Mouse (Mus musculus) heart, embryonic 13.5 days (tissue): ENCODE measurements around the gene Tenm4. TPM values are rescaled to one million over a fixed set of nuclear protein-coding genes. Genes with fewer than 3 reads are reported as not detected.

Experiments
- ATAC-seq: fragments of 200-750 bp; cut with Nextera tagmentation; 2 replicates; pipeline ENCODE4 v1.8.0; 2017; ENCODE audit warnings: moderate TSS enrichment; ENCODE audit not compliant: insufficient number of reproducible peaks, low FRiP score, low TSS enrichment; ENCODE audit errors: extremely low read depth
- H3K27ac ChIP-seq: fragments of 300-500 bp; sonication (generic); replicated peaks from 2 replicates; pipeline ENCODE4 v1.5.1; 2015; ENCODE audit warnings: moderate library complexity, mild to moderate bottlenecking, inconsistent platforms
- H3K27me3 ChIP-seq: fragments of 300-500 bp; sonication (generic); replicated peaks from 2 replicates; pipeline ENCODE4 v1.6.1; 2015; ENCODE audit warnings: mild to moderate bottlenecking, inconsistent platforms
- H3K36me3 ChIP-seq: fragments of 300-500 bp; sonication (generic); 2 replicates; pipeline ENCODE4 v1.6.1; 2015; ENCODE audit warnings: mild to moderate bottlenecking, inconsistent platforms
- H3K4me1 ChIP-seq: fragments of 300-500 bp; sonication (generic); 2 replicates; pipeline ENCODE4 v1.6.1; 2015; ENCODE audit warnings: inconsistent platforms
- H3K4me2 ChIP-seq: fragments of 300-500 bp; sonication (generic); 2 replicates; pipeline ENCODE4 v1.6.1; 2015; ENCODE audit warnings: inconsistent platforms, mild to moderate bottlenecking, moderate library complexity
- H3K4me3 ChIP-seq: fragments of 300-500 bp; sonication (generic); 2 replicates; pipeline ENCODE4 v1.5.1; 2015; ENCODE audit warnings: moderate library complexity, mild to moderate bottlenecking, inconsistent platforms
- H3K9ac ChIP-seq: fragments of 300-500 bp; sonication (generic); 2 replicates; pipeline ENCODE4 v1.6.1; 2015; ENCODE audit warnings: inconsistent platforms, mild to moderate bottlenecking, moderate library complexity
- H3K9me3 ChIP-seq: fragments of 300-500 bp; sonication (generic); 2 replicates; pipeline ENCODE4 v1.6.1; 2016; ENCODE audit warnings: inconsistent platforms
- WGBS: fragments of 180-500 bp; shearing (Covaris S2); methylation state at CpG from one replicate; pipeline ENCODE4 v1.1.7; 2015; ENCODE audit warnings: mixed read lengths; 5-methylcytosine and 5-hydroxymethylcytosine counted together
- polyA plus RNA-seq: library from polyadenylated mRNA; unstranded; fragments of >200 nt; fragmentation: Nextera tagmentation; extraction: Ambion mirVana; gene quantifications from 2 replicates; pipeline ENCODE4 v1.2.1, GENCODE M21; 2015

Tenm4 gene
- polyA plus RNA-seq, 1 experiment from 2014 or later, result 10.5 TPM

DNA sequence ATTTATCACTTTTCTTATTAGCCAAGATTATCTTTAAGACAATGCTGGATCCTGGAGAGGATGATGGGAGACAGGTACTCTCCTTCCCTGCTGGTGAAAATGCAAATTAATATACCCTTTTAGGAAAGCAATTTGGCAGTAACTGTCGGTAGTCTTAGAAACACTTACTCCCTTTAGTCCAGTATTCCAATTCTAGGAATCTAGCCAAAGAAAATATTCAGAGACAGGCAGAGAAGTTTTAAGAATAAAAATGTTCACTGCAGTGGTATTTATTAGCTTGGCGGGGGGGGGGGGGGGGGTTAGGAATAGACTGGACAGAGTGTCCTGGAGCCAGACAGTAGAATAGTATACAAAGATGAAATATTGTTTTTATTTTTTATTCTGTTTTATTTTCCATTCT, 48.3 kb downstream of the Tenm4 start:
- Histone ChIP-seq H3K4me2 (no peak overlapping the region), H3K9me3 (no peaks in the 10 kb centered on the region), H3K4me1 (no peaks in the 10 kb centered on the region), H3K9ac (no peak overlapping the region), H3K4me3 (no peak overlapping the region), H3K27ac (no peak overlapping the region), H3K36me3 (no peaks in the 10 kb centered on the region), H3K27me3 (peaks cover 19% of the 10 kb centered on the region)
- ATAC-seq, result no peak
- 57% methylated on average over 2 of the region's 2 CpGs for WGBS

DNA sequence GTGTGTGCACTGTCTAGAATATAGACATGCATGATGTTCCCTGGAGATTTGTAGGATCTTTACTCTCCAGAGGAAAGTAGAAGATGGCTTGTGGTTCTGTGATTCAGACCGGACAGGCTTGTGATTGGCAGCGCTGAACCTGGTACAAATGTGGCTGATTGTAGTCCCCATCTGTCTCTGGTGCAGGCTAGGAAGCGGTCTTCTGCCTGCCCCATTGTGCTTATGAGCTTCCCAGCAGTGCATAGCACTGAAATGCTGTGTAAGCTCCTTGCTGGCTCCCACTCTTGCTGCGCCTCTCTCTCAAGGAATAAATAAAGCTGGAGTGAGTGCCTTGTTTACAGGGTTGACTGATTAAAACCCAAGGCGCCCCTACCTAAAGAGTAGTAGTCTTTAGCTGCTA, 49.6 kb downstream of the Tenm4 start:
- no peak overlapping the region for H3K4me2 ChIP-seq
- H3K9ac ChIP-seq, result no peak overlapping the region
- 66% methylated on average over 5 of the region's 5 CpGs for WGBS
- no peak overlapping the region for H3K4me3 ChIP-seq
- no peaks in the 10 kb centered on the region for H3K9me3 ChIP-seq
- ATAC-seq, result no peak
- no peak overlapping the region for H3K27ac ChIP-seq
- no peaks in the 10 kb centered on the region for H3K4me1 ChIP-seq
- no peaks in the 10 kb centered on the region for H3K36me3 ChIP-seq
- H3K27me3 ChIP-seq, result peaks cover 6% of the 10 kb centered on the region; the same call in 1 of the 2 replicates

DNA sequence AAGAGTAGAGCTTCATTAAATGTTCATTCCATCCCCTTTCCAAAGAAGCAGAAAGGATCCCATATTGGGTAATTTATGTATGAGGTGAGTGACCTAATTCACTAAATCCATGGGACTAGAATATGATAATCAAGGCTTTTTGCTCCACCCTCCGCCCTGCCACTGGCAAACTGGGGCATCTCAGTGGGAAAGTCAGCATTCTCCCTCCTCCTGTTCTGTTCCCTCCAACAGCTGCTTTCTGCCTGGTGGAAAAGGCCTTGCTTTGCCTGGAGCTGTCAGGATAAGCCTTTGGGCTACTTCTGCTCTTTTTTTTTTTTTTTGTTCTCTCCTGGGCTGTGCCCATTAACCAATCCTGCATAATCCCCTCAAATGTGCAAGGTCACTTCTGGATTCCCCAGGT, 51.5 kb downstream of the Tenm4 start:
- Histone ChIP-seq H3K4me3 (no peak overlapping the region), H3K27me3 (no peaks in the 10 kb centered on the region; the same call in 1 of the 2 replicates), H3K27ac (no peak overlapping the region), H3K9me3 (no peaks in the 10 kb centered on the region), H3K4me2 (no peak overlapping the region), H3K4me1 (no peaks in the 10 kb centered on the region), H3K36me3 (no peaks in the 10 kb centered on the region), H3K9ac (no peak overlapping the region)
- ATAC-seq, result no peak
- 65% methylated on average over 1 of the region's 1 CpGs for WGBS

DNA sequence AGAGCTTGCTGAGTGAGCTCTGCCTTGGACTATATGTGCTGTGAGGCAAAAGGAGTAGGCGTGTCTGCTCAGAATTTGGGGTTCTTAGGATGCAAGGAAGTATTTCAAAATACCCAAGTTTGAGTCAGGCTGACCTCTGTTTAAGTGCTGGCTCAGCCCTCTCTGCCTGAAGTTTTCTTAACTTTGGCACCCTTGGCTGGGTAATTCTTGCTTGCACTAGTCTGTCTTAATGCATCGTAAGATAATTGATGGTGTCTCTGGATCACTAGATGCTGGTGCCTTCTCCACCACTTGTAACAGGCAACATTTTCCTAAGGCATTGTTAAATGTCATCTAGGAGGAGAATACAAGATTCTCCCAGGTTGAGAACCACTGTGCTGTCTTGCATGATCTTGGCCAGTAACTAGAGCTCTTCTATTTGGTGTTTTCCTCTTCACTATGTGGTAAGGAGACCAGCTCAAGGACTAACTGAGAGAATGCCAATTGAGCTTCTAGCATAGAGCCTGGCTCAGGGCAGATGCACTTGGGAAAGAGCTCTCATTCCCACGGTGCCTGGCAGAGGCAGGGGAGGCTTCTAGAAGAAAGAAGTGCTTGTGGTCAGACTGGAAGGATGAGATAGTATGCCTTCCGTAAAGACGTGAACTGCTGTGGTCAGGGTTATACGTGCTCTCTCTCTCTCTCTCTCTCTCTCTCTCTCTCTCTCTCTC, 57.7 kb downstream of the Tenm4 start:
- Histone ChIP-seq H3K4me2 (no peak overlapping the region), H3K36me3 (no peaks in the 10 kb centered on the region), H3K27ac (no peak overlapping the region), H3K4me3 (no peak overlapping the region), H3K9ac (no peak overlapping the region), H3K27me3 (no peaks in the 10 kb centered on the region), H3K4me1 (peaks cover 25% of the 10 kb centered on the region), H3K9me3 (no peaks in the 10 kb centered on the region)
- 77% methylated on average over 6 of the region's 6 CpGs for WGBS
- no peak for ATAC-seq

DNA sequence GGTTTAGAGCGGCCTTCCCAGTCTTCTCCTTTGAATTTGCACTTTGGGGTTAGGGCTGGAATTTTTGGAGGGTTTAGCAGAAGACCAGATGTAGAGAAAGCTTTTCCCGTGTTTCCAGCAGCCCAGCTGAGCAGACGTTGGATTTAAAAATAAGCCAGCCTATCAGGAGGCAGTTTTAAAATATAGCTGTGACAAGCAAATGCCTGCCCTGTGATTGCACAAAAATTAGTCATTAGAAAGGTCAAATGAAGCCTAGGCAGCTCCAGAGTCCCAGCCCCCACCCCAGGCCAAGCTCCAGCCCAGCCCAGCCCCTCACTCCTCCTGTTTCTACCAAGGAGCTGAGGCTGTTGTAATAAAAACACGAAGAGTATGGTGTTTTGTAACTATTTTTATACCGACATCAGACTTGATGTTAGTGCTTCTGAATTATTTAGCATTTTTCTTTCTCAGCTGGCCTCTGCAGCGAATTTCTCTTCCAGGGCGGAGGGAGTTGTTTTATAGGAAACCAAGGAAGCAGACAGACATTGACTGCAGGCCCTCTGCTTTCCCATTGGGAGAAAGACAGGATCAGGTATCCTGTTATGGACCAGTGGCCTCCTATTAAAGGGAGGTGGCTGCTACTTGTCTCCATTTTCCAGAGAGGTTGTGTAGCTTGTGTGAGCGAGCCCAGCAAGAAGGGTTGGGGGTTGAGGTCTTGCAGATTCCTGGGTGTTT, 59.1 kb downstream of the Tenm4 start:
- Histone ChIP-seq H3K27ac (peak overlapping the region; percentile 29), H3K27me3 (no peaks in the 10 kb centered on the region), H3K4me3 (no peak overlapping the region), H3K4me2 (peak overlapping the region; percentile 24), H3K9me3 (no peaks in the 10 kb centered on the region), H3K36me3 (no peaks in the 10 kb centered on the region), H3K9ac (no peak overlapping the region), H3K4me1 (peaks cover 25% of the 10 kb centered on the region)
- WGBS, result 66% methylated on average over 8 of the region's 8 CpGs
- no peak for ATAC-seq

DNA sequence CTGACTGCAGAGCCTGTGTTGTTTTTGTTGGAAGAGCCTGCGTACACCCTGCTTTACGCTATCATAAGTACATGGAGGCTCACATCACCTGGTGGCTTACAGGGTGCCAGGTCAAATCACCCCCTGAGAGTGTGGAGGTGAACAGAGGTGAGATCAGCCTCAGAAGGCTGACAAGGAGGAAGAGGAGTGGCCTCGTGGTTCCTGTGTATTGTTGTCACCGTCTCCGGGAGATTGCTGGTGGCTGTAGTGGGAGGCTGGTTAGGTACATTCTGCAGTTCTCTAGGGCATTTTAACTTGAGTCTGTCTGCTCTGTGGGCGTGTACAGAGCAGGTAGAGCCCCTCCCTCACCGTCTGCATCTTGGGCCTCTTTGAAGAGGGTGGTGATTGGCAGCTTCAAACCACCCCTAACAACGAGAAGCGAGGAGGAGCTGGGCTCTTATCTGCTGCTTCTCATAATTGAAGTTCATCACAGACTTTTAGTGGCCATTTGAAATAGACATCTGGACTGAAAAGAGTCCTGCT, 59.7 kb downstream of the Tenm4 start:
- Histone ChIP-seq H3K36me3 (no peaks in the 10 kb centered on the region), H3K27ac (peak overlapping the region; percentile 29), H3K4me2 (peak overlapping the region; percentile 24), H3K4me1 (peaks cover 25% of the 10 kb centered on the region), H3K9ac (no peak overlapping the region), H3K4me3 (no peak overlapping the region), H3K9me3 (no peaks in the 10 kb centered on the region), H3K27me3 (no peaks in the 10 kb centered on the region)
- ATAC-seq, result no peak
- 25% methylated on average over 9 of the region's 9 CpGs for WGBS

DNA sequence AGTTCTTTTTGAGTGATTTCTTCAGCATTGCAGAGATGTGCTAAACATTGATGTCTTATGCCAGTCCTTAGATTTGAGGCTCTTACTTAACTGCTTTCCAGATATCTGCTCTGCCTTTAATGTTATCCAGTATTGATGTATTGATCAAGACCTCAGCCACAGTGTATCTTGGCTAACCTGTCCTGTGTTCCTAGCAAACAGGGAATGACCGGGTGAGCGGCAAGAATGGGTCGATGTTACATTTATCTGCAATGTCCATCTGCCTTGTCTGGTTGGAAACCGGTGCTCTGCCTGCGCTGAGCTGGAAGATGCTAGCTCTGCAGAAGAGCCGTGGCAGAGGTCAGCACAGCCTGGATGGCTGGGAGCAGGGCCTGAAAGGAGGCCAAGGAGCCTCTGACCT, 64.8 kb downstream of the Tenm4 start:
- no peak overlapping the region for H3K9ac ChIP-seq
- no peak overlapping the region for H3K4me2 ChIP-seq
- WGBS, result 76% methylated on average over 6 of the region's 6 CpGs
- no peak overlapping the region for H3K4me3 ChIP-seq
- ATAC-seq, result no peak
- H3K27me3 ChIP-seq, result no peaks in the 10 kb centered on the region
- no peaks in the 10 kb centered on the region for H3K9me3 ChIP-seq
- H3K27ac ChIP-seq, result no peak overlapping the region
- peaks cover 12% of the 10 kb centered on the region for H3K4me1 ChIP-seq
- no peaks in the 10 kb centered on the region for H3K36me3 ChIP-seq

DNA sequence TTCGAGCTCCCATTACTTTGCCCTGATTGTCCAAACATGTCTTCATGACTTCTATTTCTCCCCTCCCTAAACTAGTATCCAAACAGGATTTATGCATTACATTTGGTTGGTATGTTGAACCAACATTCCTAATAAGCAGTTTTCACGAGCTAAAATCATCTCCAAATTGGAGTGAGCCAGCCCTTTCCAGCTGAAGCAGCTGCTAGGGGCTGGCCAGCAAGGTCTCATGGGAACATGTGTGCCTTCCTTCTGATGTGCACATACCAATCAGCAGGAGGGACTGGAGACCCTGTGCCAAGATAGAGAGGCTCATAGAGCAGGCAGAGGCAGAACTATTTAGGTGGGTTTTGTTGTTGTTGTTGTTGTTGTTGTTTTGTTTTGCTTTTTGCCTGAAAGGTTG, 69.6 kb downstream of the Tenm4 start:
- Histone ChIP-seq H3K27ac (no peak overlapping the region), H3K4me3 (no peak overlapping the region), H3K4me1 (peaks cover 8% of the 10 kb centered on the region; the same call in 1 of the 2 replicates), H3K9me3 (no peaks in the 10 kb centered on the region), H3K9ac (no peak overlapping the region), H3K36me3 (no peaks in the 10 kb centered on the region), H3K4me2 (no peak overlapping the region), H3K27me3 (no peaks in the 10 kb centered on the region)
- WGBS, result 49% methylated on average over 2 of the region's 2 CpGs
- no peak for ATAC-seq

DNA sequence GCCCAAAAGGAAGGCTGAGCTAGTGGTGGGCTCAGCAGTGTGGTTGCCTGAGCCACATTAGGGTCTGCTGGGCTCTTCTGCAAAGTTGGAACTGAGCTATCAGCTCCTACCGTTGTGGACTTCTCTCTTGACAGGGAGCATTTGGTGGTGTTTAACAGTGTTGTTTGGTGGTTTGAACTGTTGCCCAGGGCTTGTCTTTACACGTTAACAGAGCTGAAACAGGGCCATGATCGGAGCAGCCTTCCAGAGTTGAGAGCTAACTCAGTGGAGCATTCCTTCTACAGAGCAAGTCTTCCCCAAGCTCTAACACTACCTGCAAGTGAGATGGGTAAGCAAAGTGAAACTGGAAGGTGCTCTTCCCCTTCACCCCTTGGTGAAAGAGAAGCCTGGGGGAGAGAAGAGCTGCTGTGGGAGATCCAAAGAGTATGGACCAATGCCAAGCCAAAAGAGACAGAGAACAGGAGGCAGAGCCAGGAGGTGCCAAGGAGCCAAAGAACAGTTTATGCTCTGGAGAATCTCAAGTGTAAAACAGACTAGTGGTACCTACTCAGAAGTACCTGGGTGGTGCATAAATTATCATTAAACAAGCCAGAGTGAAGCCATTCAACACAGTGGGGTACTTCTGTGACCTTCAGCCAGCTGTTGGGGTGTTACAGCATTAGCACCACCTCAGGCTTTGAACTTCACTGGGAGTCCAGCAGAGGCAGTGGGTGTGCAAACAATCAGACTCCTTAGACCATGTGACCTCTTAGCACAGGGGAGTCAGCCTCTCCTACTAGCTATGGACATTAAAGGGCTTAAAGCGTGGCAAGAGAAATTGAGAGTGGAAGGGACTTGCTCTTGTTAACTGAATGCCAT, 71.5 kb downstream of the Tenm4 start:
- Histone ChIP-seq H3K36me3 (no peaks in the 10 kb centered on the region), H3K4me2 (no peak overlapping the region), H3K4me3 (no peak overlapping the region), H3K9me3 (no peaks in the 10 kb centered on the region), H3K9ac (no peak overlapping the region), H3K27me3 (no peaks in the 10 kb centered on the region), H3K4me1 (peaks cover 8% of the 10 kb centered on the region; the same call in 1 of the 2 replicates), H3K27ac (no peak overlapping the region)
- 61% methylated on average over 4 of the region's 4 CpGs for WGBS
- no peak for ATAC-seq

DNA sequence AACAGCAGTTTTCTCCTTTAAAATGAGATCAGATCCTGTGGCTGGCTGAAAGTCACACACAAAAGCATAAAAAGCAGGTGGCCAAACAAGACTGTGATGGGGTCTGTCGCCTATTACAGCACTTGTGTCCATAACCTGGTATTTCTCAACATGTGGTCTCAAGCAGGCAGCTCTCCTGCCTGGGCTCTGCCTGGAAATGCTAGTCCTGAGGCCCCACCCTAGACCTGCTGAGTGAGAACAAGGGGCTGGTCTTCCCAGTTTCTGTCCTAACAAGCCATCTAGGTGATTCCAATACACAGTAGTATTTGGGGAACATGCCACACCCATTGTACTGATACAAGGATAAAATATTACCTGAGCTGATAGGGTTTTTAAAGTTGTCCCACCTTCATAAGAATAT, 73.8 kb downstream of the Tenm4 start:
- Histone ChIP-seq H3K36me3 (no peaks in the 10 kb centered on the region), H3K4me3 (no peak overlapping the region), H3K9ac (no peak overlapping the region), H3K27ac (no peak overlapping the region), H3K9me3 (peaks cover under 1% of the 10 kb centered on the region; the same call in 1 of the 2 replicates), H3K4me1 (peaks cover 8% of the 10 kb centered on the region; the same call in 1 of the 2 replicates), H3K27me3 (no peaks in the 10 kb centered on the region), H3K4me2 (no peak overlapping the region)
- ATAC-seq, result no peak
- WGBS, result 56% methylated on average over 1 of the region's 1 CpGs

DNA sequence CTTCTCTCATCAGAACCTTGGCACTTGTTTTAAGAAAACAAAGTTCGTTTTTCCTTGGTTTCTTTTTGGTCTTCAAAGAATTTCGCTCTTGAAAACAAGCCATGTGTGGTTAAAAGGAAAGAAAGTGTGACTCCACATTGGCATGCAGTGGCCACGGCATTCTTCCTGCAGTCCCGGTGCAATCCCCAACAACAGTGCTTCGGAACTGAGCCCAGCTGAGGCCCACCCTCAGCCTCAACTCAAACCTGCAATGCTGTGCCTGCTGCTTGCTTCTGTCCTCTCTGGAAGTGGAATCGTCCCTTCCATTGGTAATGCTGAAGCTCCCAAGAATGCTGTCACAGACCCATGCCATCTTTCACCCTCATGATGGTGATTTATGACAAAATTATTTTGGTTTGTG, 88.6 kb downstream of the Tenm4 start:
- ATAC-seq, result no peak
- Histone ChIP-seq H3K27me3 (no peaks in the 10 kb centered on the region), H3K4me3 (no peak overlapping the region)

More for the DNA sequence above, 88.6 kb downstream of the Tenm4 start:
- no peaks in the 10 kb centered on the region for H3K9me3 ChIP-seq
- H3K9ac ChIP-seq, result no peak overlapping the region
- H3K4me2 ChIP-seq, result no peak overlapping the region
- H3K4me1 ChIP-seq, result no peaks in the 10 kb centered on the region
- 74% methylated on average over 6 of the region's 6 CpGs for WGBS
- H3K36me3 ChIP-seq, result no peaks in the 10 kb centered on the region
- H3K27ac ChIP-seq, result no peak overlapping the region
